Mouse (Mus musculus) lung, embryonic 16.5 days (tissue): ENCODE measurements around the gene Hoxa6. TPM values are rescaled to one million over a fixed set of nuclear protein-coding genes. Genes with fewer than 3 reads are reported as not detected.

Source experiments
- ATAC-seq: fragments of 200-750 bp; cut with Nextera tagmentation; 2 replicates; pipeline ENCODE4 v1.8.0; 2017; ENCODE audit warnings: low read depth, mild to moderate bottlenecking, moderate library complexity
- H3K27ac ChIP-seq: fragments of 300-500 bp; sonication (generic); 2 replicates; pipeline ENCODE4 v1.5.1; 2014; ENCODE audit warnings: mild to moderate bottlenecking, control low read depth, low read length
- H3K27me3 ChIP-seq: fragments of 300-500 bp; sonication (generic); 2 replicates; pipeline ENCODE4 v1.6.1; 2014; ENCODE audit warnings: low read depth, low read length, mixed read lengths; ENCODE audit not compliant: control insufficient read depth, insufficient read depth
- H3K36me3 ChIP-seq: fragments of 300-500 bp; sonication (generic); 2 replicates; pipeline ENCODE4 v1.6.1; 2014; ENCODE audit warnings: low read length; ENCODE audit not compliant: control insufficient read depth, insufficient read depth
- H3K4me1 ChIP-seq: fragments of 300-500 bp; sonication (generic); replicated peaks from 2 replicates; pipeline ENCODE4 v1.6.1; 2014; ENCODE audit warnings: low read length, mixed read lengths; ENCODE audit not compliant: control insufficient read depth, insufficient read depth
- H3K4me2 ChIP-seq: fragments of 300-500 bp; sonication (generic); 2 replicates; pipeline ENCODE4 v1.6.1; 2014; ENCODE audit warnings: low read depth, low read length, control low read depth
- H3K4me3 ChIP-seq: fragments of 300-500 bp; sonication (generic); 2 replicates; pipeline ENCODE4 v1.5.1; 2014; ENCODE audit warnings: mild to moderate bottlenecking, low read length, control low read depth
- H3K9ac ChIP-seq: fragments of 300-500 bp; sonication (generic); 2 replicates; pipeline ENCODE4 v1.6.1; 2014; ENCODE audit warnings: low read length, control low read depth
- H3K9me3 ChIP-seq: fragments of 300-500 bp; sonication (generic); 2 replicates; pipeline ENCODE4 v1.6.1; 2016; ENCODE audit warnings: low read length; ENCODE audit not compliant: control insufficient read depth
- WGBS: fragments of 180-500 bp; shearing (Covaris S2); extraction: QIAGEN DNeasy Blood & Tissue Kit; methylation state at CpG from one replicate; pipeline ENCODE4 v1.1.7; 2014; 5-methylcytosine and 5-hydroxymethylcytosine counted together
- polyA plus RNA-seq: library from polyadenylated mRNA; unstranded; fragments of >200 nt; fragmentation: Nextera tagmentation; extraction: Ambion mirVana; gene quantifications from 2 replicates; pipeline ENCODE4 v1.2.1, GENCODE M21; 2015

The Hoxa6 gene
- polyA plus RNA-seq, 1 experiment from 2014 or later = 2.2 TPM

DNA sequence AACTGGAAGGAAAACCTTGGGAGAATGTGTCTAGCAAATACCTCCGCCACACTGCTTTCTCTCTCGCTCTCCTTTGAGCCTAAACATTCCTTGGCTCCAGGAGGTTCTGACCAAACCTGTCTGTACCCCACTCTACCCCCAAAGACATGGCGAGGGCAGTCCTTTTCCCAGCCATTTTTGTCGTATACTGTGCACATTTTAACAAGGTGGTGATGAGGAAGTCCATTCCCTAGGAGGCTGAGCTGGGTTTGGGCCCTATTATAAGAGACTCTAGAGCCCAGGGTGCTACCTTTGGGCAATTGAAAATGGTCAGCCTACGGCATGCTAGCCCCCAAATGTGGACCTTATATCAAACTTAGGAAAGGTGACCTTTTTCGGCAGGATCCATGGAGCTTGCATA is 27.3 kb upstream of the Hoxa6 start:
- H3K4me1 ChIP-seq = no peaks in the 10 kb centered on the region; the same call in 1 of the 2 replicates
- H3K27ac ChIP-seq = no peak overlapping the region
- 18% methylated on average over 6 of the region's 6 CpGs for WGBS

GRCm38 (mm10) chr6:52235267-52235666 is 26.7 kb upstream of the Hoxa6 start:
- peaks cover 2% of the 10 kb centered on the region; the same call in 1 of the 2 replicates for H3K4me1 ChIP-seq
- no peaks in the 10 kb centered on the region for H3K9me3 ChIP-seq
- no peak overlapping the region for H3K27ac ChIP-seq
- WGBS = 27% methylated on average over 9 of the region's 9 CpGs
- H3K4me3 ChIP-seq = no peak overlapping the region
- ATAC-seq = no peak
- H3K36me3 ChIP-seq = no peaks in the 10 kb centered on the region
- no peak overlapping the region for H3K4me2 ChIP-seq
- H3K9ac ChIP-seq = no peak overlapping the region
- H3K27me3 ChIP-seq = peaks cover 89% of the 10 kb centered on the region

More for the DNA sequence above, 27.3 kb upstream of the Hoxa6 start:
- no peaks in the 10 kb centered on the region for H3K36me3 ChIP-seq
- no peaks in the 10 kb centered on the region for H3K9me3 ChIP-seq
- H3K9ac ChIP-seq = no peak overlapping the region
- peaks cover 88% of the 10 kb centered on the region for H3K27me3 ChIP-seq
- H3K4me3 ChIP-seq = no peak overlapping the region
- no peak for ATAC-seq
- H3K4me2 ChIP-seq = no peak overlapping the region

DNA sequence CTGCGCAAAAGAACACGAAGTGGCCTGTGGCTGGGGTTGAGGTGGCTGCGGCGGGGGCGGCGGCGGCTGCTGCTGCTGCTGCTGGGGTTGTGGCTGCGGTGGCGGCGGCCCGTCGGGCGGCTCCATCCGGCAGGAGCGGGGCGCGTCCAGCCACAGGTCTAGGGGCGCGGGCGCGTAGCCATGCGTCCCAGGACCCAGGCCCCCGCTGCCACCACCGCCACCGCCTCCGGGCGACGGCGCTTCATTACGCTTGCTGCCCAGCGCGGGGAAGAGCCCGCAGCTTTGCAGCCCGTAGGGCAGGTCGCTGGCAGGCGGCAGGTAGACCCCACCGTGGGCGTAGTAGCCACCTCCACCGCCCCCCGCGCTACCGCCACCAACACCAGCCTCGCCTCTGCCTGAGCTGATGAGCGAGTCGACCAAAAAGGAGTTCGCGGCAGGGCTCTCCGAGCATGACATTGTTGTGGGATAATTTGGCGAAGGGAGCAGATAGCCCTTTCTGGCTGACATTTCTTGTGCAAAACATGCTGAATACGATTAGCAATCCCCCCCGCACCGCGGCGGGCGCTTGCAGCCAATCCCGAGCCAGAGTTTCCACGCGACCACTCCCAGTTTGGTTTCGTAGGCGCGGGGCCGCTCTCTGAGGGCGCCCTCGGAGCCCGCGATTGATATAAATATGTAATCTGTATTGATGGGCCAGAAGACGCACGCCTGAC is 26.1 kb upstream of the Hoxa6 start:
- H3K9ac ChIP-seq = no peak overlapping the region
- H3K27me3 ChIP-seq = peaks cover 88% of the 10 kb centered on the region
- H3K4me2 ChIP-seq = no peak overlapping the region
- 1% methylated on average over 58 of the region's 68 CpGs for WGBS
- no peaks in the 10 kb centered on the region for H3K36me3 ChIP-seq
- no peak overlapping the region for H3K4me3 ChIP-seq
- peaks cover 2% of the 10 kb centered on the region; the same call in 1 of the 2 replicates for H3K4me1 ChIP-seq
- ATAC-seq = no peak
- no peaks in the 10 kb centered on the region for H3K9me3 ChIP-seq
- H3K27ac ChIP-seq = no peak overlapping the region

DNA sequence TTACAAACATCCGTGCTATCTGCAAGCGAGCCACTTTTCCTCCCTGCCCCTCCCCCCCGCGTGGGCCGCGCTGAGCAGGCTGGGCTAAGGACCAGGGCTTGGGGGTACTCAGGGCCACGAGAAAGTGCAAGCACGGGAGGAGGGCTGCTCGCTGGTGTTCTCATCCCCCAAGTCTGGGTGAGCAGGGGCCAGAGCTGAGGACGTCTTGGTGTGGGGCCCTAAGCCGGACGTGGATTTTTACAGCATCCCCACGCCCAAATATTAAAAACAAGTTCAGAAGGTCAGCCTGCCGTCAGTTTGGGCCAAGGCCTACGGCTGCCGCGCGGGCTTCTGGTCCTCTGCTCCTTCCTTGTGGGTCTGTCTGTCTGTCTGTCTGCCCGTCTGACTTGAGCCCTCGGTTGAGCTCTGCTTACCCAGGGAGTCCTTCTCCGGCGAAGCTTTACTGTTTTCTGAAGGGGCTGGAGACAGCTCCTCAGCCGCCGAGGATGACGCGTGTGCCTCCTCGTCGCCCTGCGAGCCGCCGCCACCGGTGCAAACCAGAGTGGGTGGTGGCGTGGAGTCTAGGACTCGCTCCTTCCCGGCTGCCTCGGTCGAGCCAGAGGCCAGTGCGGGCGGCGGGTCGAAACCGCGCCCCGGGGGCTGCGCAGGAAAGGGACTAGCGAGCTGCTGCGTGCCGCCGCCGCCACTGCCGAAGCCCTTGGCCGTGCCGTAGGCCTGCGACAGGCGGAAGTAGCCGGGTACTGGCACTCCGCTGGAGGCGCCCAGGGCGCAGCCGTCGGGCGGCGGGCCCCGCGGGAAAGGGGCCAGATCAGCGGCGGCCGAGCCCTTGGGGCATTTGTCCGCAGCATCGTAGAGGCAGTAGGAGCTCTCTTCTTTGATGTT is 25.3 kb upstream of the Hoxa6 start:
- Histone ChIP-seq H3K4me3 (peak overlapping the region; percentile 20), H3K36me3 (no peaks in the 10 kb centered on the region), H3K4me1 (peaks cover 2% of the 10 kb centered on the region; the same call in 1 of the 2 replicates), H3K4me2 (no peak overlapping the region), H3K9me3 (no peaks in the 10 kb centered on the region), H3K27ac (no peak overlapping the region), H3K9ac (no peak overlapping the region), H3K27me3 (peaks cover 90% of the 10 kb centered on the region)
- peak; percentile 23; the same call in 1 of the 2 replicates for ATAC-seq
- under 1% methylated on average over 70 of the region's 70 CpGs for WGBS

DNA sequence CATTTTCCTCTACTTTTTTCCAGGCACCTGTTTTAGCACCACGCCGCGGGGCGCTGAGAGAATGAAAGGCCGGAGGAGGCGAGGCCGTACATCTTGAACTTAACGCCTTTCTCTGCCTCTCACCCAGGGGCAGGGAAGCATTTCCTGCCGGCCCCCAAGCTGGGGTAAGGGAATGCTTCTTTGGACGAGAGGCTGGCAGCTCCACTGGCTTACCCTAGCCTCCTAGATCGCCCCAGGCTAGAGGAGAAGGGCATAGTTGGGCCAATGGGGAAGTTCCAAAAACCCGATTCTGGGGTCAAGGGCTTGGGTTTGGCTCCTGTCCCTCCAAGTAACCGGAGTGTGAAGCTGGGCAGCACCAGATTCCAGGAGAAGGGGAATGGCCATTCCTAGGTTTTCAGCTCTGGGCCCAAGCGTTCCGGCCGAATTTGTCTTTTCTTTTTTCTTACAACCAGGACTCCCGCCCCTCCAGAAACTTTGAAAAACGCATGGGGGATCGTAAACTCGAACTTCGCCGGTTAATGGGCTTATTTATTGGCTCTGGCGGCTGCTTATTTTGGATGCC is 24.5 kb upstream of the Hoxa6 start:
- H3K27ac ChIP-seq = no peak overlapping the region
- H3K9ac ChIP-seq = no peak overlapping the region
- ATAC-seq = no peak
- H3K36me3 ChIP-seq = no peaks in the 10 kb centered on the region
- H3K4me1 ChIP-seq = peaks cover 2% of the 10 kb centered on the region; the same call in 1 of the 2 replicates
- WGBS = 2% methylated on average over 23 of the region's 23 CpGs
- H3K9me3 ChIP-seq = no peaks in the 10 kb centered on the region
- H3K4me2 ChIP-seq = no peak overlapping the region
- peaks cover 92% of the 10 kb centered on the region for H3K27me3 ChIP-seq
- no peak overlapping the region for H3K4me3 ChIP-seq

DNA sequence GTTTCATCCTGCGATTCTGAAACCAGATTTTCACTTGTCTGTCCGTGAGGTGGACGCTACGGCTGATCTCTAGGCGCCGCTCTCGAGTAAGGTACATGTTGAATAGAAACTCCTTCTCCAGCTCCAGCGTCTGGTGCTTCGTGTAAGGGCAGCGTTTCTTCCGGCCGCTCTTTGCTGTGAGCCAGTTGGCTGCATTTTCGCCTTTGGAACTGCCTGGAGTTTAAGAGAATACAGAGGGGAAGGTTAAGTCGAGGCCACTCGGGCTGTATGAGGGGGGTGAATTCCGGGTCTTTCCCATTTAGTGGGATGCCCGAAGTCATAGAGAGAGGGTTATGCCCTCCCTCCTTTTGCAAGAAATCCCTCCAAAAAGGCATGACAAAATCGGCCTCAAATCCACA is 24.0 kb upstream of the Hoxa6 start:
- Histone ChIP-seq H3K9me3 (no peaks in the 10 kb centered on the region), H3K27me3 (peaks cover 91% of the 10 kb centered on the region), H3K4me1 (peaks cover 2% of the 10 kb centered on the region; the same call in 1 of the 2 replicates), H3K9ac (no peak overlapping the region), H3K4me2 (no peak overlapping the region), H3K27ac (no peak overlapping the region), H3K36me3 (no peaks in the 10 kb centered on the region), H3K4me3 (no peak overlapping the region; the same call in 1 of the 2 replicates)
- ATAC-seq = no peak
- WGBS = under 1% methylated on average over 18 of the region's 18 CpGs

DNA sequence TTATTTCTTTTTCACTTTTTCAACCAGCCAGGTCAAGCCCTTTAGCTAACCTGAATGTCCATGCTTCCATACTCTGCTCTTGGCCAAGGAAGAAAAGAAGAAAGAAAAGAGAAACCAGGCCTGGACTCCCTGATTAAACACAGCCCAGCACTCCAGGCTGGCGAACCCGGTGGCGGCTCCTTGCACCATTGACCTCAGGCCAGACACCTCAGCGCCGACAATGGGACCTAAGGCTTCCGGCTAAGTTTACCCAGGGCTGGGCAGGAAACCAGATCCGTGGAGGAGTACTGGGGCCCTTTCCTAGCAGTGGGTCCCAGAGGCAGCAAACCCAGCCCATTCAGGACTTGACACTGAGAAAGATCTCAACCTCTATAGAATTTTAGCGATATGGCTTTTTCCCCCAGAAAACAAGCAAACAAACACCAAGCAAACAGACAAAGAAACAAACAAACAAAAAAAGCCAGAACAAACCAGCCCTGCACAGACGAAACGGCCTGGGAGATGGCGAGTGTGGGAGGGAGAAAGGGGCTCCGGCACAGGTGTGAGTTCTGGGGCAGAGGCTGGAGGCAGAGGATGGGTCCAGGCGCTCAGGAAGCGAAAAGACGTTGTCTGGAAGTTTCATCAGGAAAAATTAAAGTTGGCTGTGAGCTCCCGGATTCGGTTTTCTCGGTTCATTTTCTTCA is 23.5 kb upstream of the Hoxa6 start:
- no peaks in the 10 kb centered on the region for H3K36me3 ChIP-seq
- no peak overlapping the region for H3K27ac ChIP-seq
- H3K27me3 ChIP-seq = peaks cover 91% of the 10 kb centered on the region
- H3K9me3 ChIP-seq = no peaks in the 10 kb centered on the region
- ATAC-seq = no peak
- H3K4me2 ChIP-seq = no peak overlapping the region
- WGBS = 2% methylated on average over 18 of the region's 18 CpGs
- no peak overlapping the region for H3K9ac ChIP-seq
- H3K4me3 ChIP-seq = no peak overlapping the region; the same call in 1 of the 2 replicates
- H3K4me1 ChIP-seq = peaks cover 2% of the 10 kb centered on the region; the same call in 1 of the 2 replicates

GRCm38 (mm10) chr6:52230516-52231165 is 22.1 kb upstream of the Hoxa6 start, which contains the start of gene Hoxa9:
Gene Hoxa9, minus strand, starts transcription at chr6:52231089.
- Histone ChIP-seq H3K36me3 (no peaks in the 10 kb centered on the region), H3K9ac (no peak within 1 kb of the TSS), H3K9me3 (no peaks in the 10 kb centered on the region), H3K27ac (no peak within 1 kb of the TSS), H3K27me3 (peaks cover 91% of the 10 kb centered on the region), H3K4me1 (peaks cover 7% of the 10 kb centered on the region), H3K4me3 (no peak within 1 kb of the TSS), H3K4me2 (no peak within 1 kb of the TSS)
- WGBS = 2% methylated on average over 20 of the region's 36 CpGs
- ATAC-seq = peak; percentile 18; the same call in 1 of the 2 replicates
